Mouse (Mus musculus) CH12.LX (cell line): ENCODE measurements around the gene Cd34. TPM values are rescaled to one million over a fixed set of nuclear protein-coding genes. Genes with fewer than 3 reads are reported as not detected.

Experiments
- DNase-seq: peaks from one replicate; pipeline ENCODE4 v3.0.0-alpha.2; 2013; ENCODE audit errors: extremely low read depth
- H3K27ac ChIP-seq: 2 replicates; pipeline ENCODE4 v1.5.1; 2012; ENCODE audit warnings: low read depth, mild to moderate bottlenecking, control low read depth, moderate library complexity; ENCODE audit not compliant: insufficient read depth
- H3K27me3 ChIP-seq: replicated peaks from 2 replicates; pipeline ENCODE3; 2012; ENCODE audit warnings: inconsistent platforms
- H3K36me3 ChIP-seq, 2 experiments: replicated peaks in 1 of 2; 2 replicates each; pipeline versions ENCODE3 to v1.6.1; 2012; ENCODE audit warnings: inconsistent platforms in 1 of 2, low read length in 1 of 2, mild to moderate bottlenecking in 1 of 2, mixed read lengths in 1 of 2, moderate library complexity in 1 of 2; ENCODE audit not compliant: control insufficient read depth in 1 of 2, insufficient read depth in 1 of 2
- H3K4me1 ChIP-seq, 2 experiments: 2 replicates each; pipeline ENCODE4 v1.6.1; 2012; ENCODE audit warnings: inconsistent platforms in 1 of 2, moderate library complexity in 1 of 2; ENCODE audit not compliant: insufficient read depth in 2 of 2, control insufficient read depth in 1 of 2
- H3K4me2 ChIP-seq: 2 replicates; pipeline ENCODE4 v1.6.1; 2012; ENCODE audit warnings: low read depth, mild to moderate bottlenecking, control low read depth; ENCODE audit not compliant: poor library complexity, insufficient read depth, severe bottlenecking
- H3K4me3 ChIP-seq, 3 experiments: fragments of 150-350 bp in 1 of 3; sonication (generic) in 1 of 3; replicated peaks in 1 of 3; 2 replicates each; pipeline versions ENCODE3 to v1.5.1; 2011 to 2012; ENCODE audit warnings: low read depth in 2 of 3, low read length in 2 of 3, mild to moderate bottlenecking in 2 of 3, moderate library complexity in 2 of 3, control low read depth in 1 of 3, improper control_type of control experiment in 1 of 3, inconsistent platforms in 1 of 3, mixed read lengths in 1 of 3; ENCODE audit not compliant: poor library complexity in 1 of 3
- H3K79me2 ChIP-seq: replicated peaks from 2 replicates; pipeline ENCODE4 v1.6.1; 2012; ENCODE audit warnings: mild to moderate bottlenecking, moderate library complexity; ENCODE audit not compliant: control insufficient read depth, poor library complexity, insufficient read depth, severe bottlenecking; ENCODE audit errors: extremely low read depth
- H3K9ac ChIP-seq: 2 replicates; pipeline ENCODE4 v1.6.1; 2012; ENCODE audit warnings: low read depth, mild to moderate bottlenecking, control low read depth, moderate library complexity; ENCODE audit not compliant: insufficient read depth
- H3K9me3 ChIP-seq: replicated peaks from 2 replicates; pipeline ENCODE3; 2012; ENCODE audit warnings: low read length, inconsistent platforms, mixed read lengths
- CTCF ChIP-seq, 2 experiments: IDR thresholded peaks in 1 of 2; conservative IDR thresholded peaks in 1 of 2; 2 replicates each; pipeline ENCODE4 v1.5.1; 2011 to 2012; ENCODE audit warnings: low read depth in 2 of 2, low read length in 2 of 2, improper control_type of control experiment in 1 of 2, inconsistent platforms in 1 of 2, mild to moderate bottlenecking in 1 of 2, moderate library complexity in 1 of 2
- ETS1 ChIP-seq: conservative IDR thresholded peaks from 2 replicates; pipeline ENCODE4 v1.6.1; 2012; ENCODE audit warnings: low read depth, mild to moderate bottlenecking, inconsistent platforms, low read length, improper control_type of control experiment, moderate library complexity
- JUN ChIP-seq: IDR thresholded peaks from 2 replicates; pipeline ENCODE4 v1.6.1; 2011; ENCODE audit warnings: low read depth, mild to moderate bottlenecking, low read length, improper control_type of control experiment, moderate library complexity; ENCODE audit not compliant: insufficient read depth
- JUND ChIP-seq: conservative IDR thresholded peaks from 2 replicates; pipeline ENCODE4 v1.6.1; 2011; ENCODE audit warnings: low read depth, low read length, improper control_type of control experiment
- KAT2A ChIP-seq: IDR thresholded peaks from 2 replicates; pipeline ENCODE4 v1.6.1; 2012; ENCODE audit warnings: low read length, improper control_type of control experiment, inconsistent platforms; ENCODE audit not compliant: insufficient replicate concordance
- MAFK ChIP-seq: IDR thresholded peaks from 2 replicates; pipeline ENCODE4 v1.6.1; 2011; ENCODE audit warnings: low read length, improper control_type of control experiment; ENCODE audit not compliant: insufficient replicate concordance
- MAX ChIP-seq: IDR thresholded peaks from 2 replicates; pipeline ENCODE4 v1.6.1; 2011; ENCODE audit warnings: low read length, improper control_type of control experiment
- MEF2A ChIP-seq: IDR thresholded peaks from 2 replicates; pipeline ENCODE4 v1.6.1; 2014; ENCODE audit warnings: low read depth, mild to moderate bottlenecking, inconsistent platforms, low read length, improper control_type of control experiment, borderline replicate concordance
- MXI1 ChIP-seq: IDR thresholded peaks from 2 replicates; pipeline ENCODE4 v1.6.1; 2011; ENCODE audit warnings: mild to moderate bottlenecking, low read depth, low read length, improper control_type of control experiment
- NRF1 ChIP-seq: IDR thresholded peaks from 2 replicates; pipeline ENCODE4 v1.6.1; 2014; ENCODE audit warnings: low read depth, mild to moderate bottlenecking, inconsistent platforms, low read length, improper control_type of control experiment, moderate library complexity
- SMC3 ChIP-seq: IDR thresholded peaks from 2 replicates; pipeline ENCODE4 v1.6.1; 2011; ENCODE audit warnings: low read depth, low read length, improper control_type of control experiment
- TBP ChIP-seq: conservative IDR thresholded peaks from 2 replicates; pipeline ENCODE4 v1.6.1; 2011; ENCODE audit warnings: low read depth, low read length, improper control_type of control experiment
- TCF12 ChIP-seq: IDR thresholded peaks from 2 replicates; pipeline ENCODE4 v1.6.1; 2014; ENCODE audit warnings: low read depth, mild to moderate bottlenecking, inconsistent platforms, low read length, improper control_type of control experiment
- USF1 ChIP-seq: IDR thresholded peaks from 2 replicates; pipeline ENCODE4 v1.6.1; 2014; ENCODE audit warnings: low read depth, mild to moderate bottlenecking, inconsistent platforms, low read length, improper control_type of control experiment
- ZC3H11A ChIP-seq: IDR thresholded peaks from 2 replicates; pipeline ENCODE4 v1.6.1; 2012; ENCODE audit warnings: low read depth, mild to moderate bottlenecking, inconsistent platforms, low read length, improper control_type of control experiment
- ZMIZ1 ChIP-seq: IDR thresholded peaks from 2 replicates; pipeline ENCODE4 v1.6.1; 2012; ENCODE audit warnings: low read depth, mild to moderate bottlenecking, inconsistent platforms, low read length, improper control_type of control experiment
- dilution Hi-C: fragments of 300-500 bp; cut with MboI; formaldehyde crosslinking; loops from 2 replicates; pipeline ENCODE4 v1.14.3; 2020; ENCODE audit warnings: low sequenced_read_pairs; ENCODE audit not compliant: extremely low pct_unique_long_range_greater_than_20kb, extremely low pct_ligation_motif_present
- in situ Hi-C: fragments of 300-500 bp; cut with MboI; formaldehyde crosslinking; loops from 3 replicates; pipeline ENCODE4 v1.14.3; 2019; ENCODE audit warnings: low sequenced_read_pairs, low pct_ligation_motif_present, low pct_unique_long_range_greater_than_20kb, mixed read lengths
- polyA plus RNA-seq: library from polyadenylated mRNA; unstranded; fragments of >175 nt; gene quantifications from 2 replicates; pipeline ENCODE4 v1.2.1, GENCODE M21; 2012; ENCODE audit warnings: low read depth; ENCODE audit not compliant: insufficient read length
- total RNA-seq, 2 experiments: library from RNA; depleted of rRNA; stranded (reverse); fragments of 300-350 nt in 1 of 2; fragments of >200 nt in 1 of 2; gene quantifications; 2 replicates each; pipeline ENCODE4 v1.2.3; 2012 to 2014

The Cd34 gene
- total and polyA plus RNA-seq, 3 experiments = not detected

DNA sequence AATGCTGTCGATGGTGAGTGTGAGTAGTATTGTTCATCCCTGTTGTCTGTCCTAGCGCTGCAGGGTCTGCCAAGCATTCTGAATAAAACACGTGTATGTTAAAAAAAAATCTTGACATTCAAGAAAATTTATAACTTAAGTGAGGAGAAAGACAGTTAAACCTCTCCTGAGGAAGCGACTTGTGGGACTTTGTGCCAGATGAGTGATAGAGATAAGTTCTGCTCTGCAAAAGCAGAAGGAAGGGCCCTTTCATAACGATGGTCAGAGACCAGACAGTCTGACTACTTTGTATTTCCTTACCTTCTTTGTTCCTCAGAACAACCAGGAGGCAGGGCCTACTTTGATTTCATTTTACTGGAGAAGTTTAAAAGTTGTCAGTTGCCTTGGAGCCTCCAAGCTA is 4.9 kb downstream of the Cd34 start:
- no peaks in the 10 kb centered on the region for H3K9me3 ChIP-seq
- H3K4me1 ChIP-seq = peaks cover 0 to 21% of the 10 kb centered on the region in 2 experiments; a peak in 2 of 4 replicates
- no peak for DNase-seq
- dilution Hi-C loops = no loop called here
- no peaks in the 10 kb centered on the region for H3K79me2 ChIP-seq
- no peaks in the 10 kb centered on the region for H3K36me3 ChIP-seq
- H3K9ac ChIP-seq = no peak overlapping the region
- in situ Hi-C loops = no loop called here
- H3K27me3 ChIP-seq = no peaks in the 10 kb centered on the region
- no peak overlapping the region for H3K4me3 ChIP-seq
- TF ChIP-seq CTCF (conservative IDR thresholded peaks at IDR 0.05 in 1 of 2, IDR thresholded peaks at IDR 0.05 in 1 of 2; ENCODE audit: low read depth in 2 of 2, low read length in 2 of 2) (no peak), ZMIZ1 (no peak), USF1 (no peak), KAT2A (no peak), SMC3 (no peak), JUN (no peak), ETS1 (no peak), TCF12 (no peak), MXI1 (no peak), MAX (no peak), NRF1 (no peak), MEF2A (no peak), MAFK (no peak)
- H3K27ac ChIP-seq = no peak overlapping the region
- H3K4me2 ChIP-seq = no peak overlapping the region

DNA sequence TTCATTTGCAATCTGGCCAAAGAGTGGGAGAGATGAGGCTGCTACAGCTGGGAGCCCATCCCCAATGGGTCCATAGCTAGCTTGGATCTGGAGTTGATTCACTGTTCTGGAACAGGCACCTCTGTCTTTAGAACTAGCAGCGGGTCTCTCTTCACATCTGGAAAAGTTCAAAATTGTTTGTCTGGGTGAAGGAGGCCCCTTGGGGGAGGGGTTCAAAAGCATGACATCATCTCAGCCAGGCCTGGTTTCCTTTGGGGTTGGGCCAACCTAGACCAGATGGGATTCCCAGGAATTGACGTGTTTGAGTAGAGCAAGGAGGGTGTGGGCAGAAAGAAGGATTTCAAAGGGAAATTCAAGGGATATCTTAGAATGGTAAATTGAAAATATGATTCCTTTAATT is 6.8 kb downstream of the Cd34 start:
- dilution Hi-C loops (no loop called here), in situ Hi-C loops (loop anchor here (5.0 kb wide), 1 partner anchor 68 kb away; no protein-coding TSS in a partner anchor)
- Histone ChIP-seq H3K27ac (no peak overlapping the region), H3K4me2 (no peak overlapping the region), H3K9ac (no peak overlapping the region), H3K4me3 (no peak overlapping the region), H3K9me3 (no peaks in the 10 kb centered on the region), H3K4me1 (peaks cover 0 to 21% of the 10 kb centered on the region in 2 experiments; a peak in 2 of 4 replicates), H3K36me3 (no peaks in the 10 kb centered on the region), H3K79me2 (no peaks in the 10 kb centered on the region), H3K27me3 (no peaks in the 10 kb centered on the region)
- DNase-seq = no peak
- TF ChIP-seq ZC3H11A (no peak), JUND (no peak), ETS1 (no peak), TBP (no peak)
